Mouse (Mus musculus) layer of hippocampus, adult 2 months (tissue): Measurements from ENCODE around the gene Ttyh2. TPM values are rescaled to one million over a fixed set of nuclear protein-coding genes. Genes with fewer than 3 reads are reported as not detected.

Source experiments
- DNase-seq, 2 experiments: peaks; one replicate each; pipeline ENCODE4 v3.0.0; 2022; ENCODE audit warnings: low spot score in 2 of 2
- H3K27ac ChIP-seq: fragments of 200-600 bp; 2 replicates; pipeline ENCODE4 v1.8.1; 2022
- H3K4me3 ChIP-seq: fragments of 200-600 bp; 2 replicates; pipeline ENCODE4 v1.8.1; 2022; ENCODE audit warnings: mild to moderate bottlenecking
- CTCF ChIP-seq: fragments of 200-600 bp; conservative IDR thresholded peaks from 2 replicates; pipeline ENCODE4 v1.8.1; 2022; ENCODE audit warnings: antibody characterized with exemption, mild to moderate bottlenecking, moderate library complexity
- total RNA-seq, 2 experiments: library from RNA; stranded (reverse); gene quantifications; 2 replicates each; pipeline ENCODE4 v1.2.3; 2021

Ttyh2 gene
- total RNA-seq, 2 experiments from 2014 or later: 24.4 to 27.8 TPM

DNA sequence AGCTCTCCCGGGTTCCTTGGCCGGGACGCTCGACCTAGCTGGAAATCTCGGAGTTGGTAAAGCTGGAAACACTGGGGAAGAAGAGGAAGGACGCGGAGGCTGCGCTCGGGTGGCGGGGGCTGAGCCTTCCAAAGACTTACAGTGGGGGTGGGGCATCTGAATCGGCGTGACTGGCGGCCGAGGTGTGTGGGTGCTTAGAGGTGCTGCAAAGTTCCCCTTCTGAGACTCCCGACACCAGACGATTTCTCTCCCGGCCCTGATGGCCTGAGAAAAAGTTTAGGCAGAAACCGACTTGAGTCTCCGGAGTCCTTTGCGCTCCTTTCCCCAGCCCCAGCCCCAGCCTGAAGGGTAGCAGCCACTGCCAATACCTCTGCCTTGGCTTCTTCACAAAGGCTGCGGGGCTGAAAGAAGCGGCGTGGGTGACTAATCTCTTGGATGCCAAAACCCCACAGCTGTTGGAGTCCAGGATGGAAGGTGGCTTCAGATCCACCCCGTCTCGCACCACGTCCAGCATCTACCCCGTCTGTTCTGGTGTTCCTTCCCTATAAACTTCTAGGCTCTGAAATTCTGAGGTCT is 683 bp downstream of the Ttyh2 start:
- Histone ChIP-seq H3K4me3 (peak overlapping the region; percentile 74), H3K27ac (peak overlapping the region; percentile 88)
- no peak for DNase-seq
- TF ChIP-seq CTCF: no peak

DNA sequence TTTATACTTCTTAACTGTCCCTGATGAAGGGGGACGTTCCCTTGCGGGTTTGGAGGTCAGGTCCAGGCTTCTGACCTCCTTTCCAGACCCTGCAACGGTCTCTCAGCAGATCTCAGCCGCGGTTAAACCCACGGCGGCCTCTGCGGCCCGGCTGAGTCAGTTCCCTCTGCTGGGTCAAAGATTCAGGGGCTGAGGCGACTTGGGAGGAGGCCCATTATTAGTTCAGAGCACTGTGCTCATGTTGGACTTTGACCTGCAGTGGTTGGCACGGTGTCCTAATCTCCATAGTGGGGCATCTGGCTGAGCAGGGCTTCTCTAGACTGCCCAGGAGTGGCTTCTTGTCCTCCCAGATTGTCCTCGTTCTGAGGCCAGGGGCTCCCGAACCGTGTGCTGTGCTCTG is 1.2 kb downstream of the Ttyh2 start:
- peak overlapping the region; percentile 88 for H3K27ac ChIP-seq

DNA sequence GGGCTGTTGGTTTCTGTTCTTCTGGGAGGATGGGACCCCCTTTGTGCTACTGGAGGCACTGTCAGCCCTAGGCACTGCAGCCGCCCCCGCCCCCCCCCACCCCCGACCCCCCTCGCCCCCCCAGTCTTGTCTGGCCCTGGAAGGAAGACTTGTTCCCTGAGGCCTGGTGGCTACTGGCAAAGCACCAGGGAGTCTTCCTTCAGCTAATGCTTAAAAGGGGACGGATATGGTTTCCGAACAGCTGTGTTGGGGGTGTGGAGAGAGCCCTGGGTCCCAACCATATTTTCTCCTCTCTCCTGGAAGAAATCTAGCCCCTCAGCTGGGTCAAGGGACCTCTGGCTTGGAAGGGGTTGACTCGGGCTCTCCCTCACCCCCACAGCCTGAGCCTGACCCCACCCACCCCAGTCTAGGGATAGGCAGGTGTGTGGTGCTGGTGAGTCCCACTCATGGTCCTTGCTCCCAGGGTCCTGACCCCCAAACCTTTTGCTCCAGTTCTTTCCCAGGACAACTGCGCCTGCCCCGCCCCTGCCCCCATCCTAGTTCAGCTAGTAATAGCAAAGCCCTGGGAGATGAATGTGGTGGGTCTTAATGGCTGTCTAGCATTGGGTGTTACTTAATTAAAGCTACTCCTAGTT is 1.8 kb downstream of the Ttyh2 start:
- peak overlapping the region; percentile 88 for H3K27ac ChIP-seq
- peak overlapping the region; percentile 74 for H3K4me3 ChIP-seq
- no peak for TF ChIP-seq CTCF
- no peak for DNase-seq

More for the DNA sequence above, 1.2 kb downstream of the Ttyh2 start:
- no peak for TF ChIP-seq CTCF
- peak overlapping the region; percentile 74 for H3K4me3 ChIP-seq
- no peak for DNase-seq

DNA sequence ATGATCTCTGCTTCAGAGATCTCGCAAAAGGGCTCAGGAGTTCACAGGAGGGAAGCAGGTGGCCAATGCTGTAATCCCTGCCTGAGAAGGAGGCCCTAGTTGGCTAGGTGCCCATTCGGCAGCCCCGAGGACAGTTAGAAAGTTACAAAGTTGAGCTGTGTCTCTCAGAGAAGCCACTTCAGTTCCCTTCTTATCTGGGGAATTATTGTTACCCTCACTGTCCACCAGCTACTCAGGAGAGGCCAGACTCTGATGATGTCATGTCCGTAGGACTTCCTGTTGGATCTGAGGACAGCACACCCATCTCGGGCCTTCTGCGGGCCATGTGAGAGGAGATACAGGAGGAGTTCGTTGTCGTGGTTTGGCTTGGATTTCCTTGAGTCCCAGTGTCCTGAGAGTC is 4.4 kb downstream of the Ttyh2 start:
- DNase-seq: no peak
- Histone ChIP-seq H3K27ac (peak overlapping the region; percentile 6; the same call in 1 of the 2 replicates), H3K4me3 (no peak overlapping the region)
- TF ChIP-seq CTCF: no peak

DNA sequence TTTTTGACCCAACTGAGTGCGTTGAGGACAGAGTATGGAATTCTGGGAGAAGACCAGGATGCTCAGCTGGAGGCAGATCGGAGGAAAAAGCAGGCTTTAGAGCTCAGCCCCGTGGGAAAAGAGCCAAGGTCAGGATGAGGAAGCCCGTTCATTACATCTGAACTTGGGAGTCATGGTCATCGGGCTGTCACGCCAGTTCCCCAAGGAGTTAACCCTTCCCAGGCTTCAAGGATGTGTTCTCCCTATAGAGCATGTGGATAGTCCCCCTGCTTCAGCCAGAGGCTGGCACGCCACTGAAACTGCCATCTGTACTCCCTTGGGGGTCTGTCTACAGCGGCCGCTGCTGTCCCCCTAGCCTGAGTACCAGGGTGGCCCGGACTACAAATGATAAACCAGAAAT is 5.1 kb downstream of the Ttyh2 start:
- no peak for DNase-seq
- Histone ChIP-seq H3K4me3 (no peak overlapping the region), H3K27ac (peak overlapping the region; percentile 6; the same call in 1 of the 2 replicates)
- TF ChIP-seq CTCF: no peak

DNA sequence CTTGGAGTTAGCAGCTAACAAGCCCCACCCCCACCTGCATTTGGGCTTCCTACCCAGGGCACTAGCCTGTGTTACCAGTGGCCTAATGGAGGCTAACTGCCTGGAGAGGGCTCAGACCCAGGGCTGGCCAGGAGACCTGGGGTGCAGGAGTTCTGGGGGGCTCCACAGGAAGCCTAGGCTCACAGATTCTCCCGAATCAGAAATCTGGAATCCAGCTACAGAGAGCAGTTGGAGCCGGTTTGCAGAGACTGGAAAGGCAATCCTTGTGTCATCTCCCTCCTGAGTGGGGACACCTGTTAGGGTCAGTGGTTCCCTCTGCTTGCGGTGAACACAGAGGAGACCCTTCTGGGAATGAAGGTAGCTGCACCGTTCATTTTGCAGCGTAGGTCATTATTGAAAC is 5.8 kb downstream of the Ttyh2 start:
- no peak for DNase-seq
- Histone ChIP-seq H3K27ac (no peak overlapping the region), H3K4me3 (no peak overlapping the region)
- no peak for TF ChIP-seq CTCF

DNA sequence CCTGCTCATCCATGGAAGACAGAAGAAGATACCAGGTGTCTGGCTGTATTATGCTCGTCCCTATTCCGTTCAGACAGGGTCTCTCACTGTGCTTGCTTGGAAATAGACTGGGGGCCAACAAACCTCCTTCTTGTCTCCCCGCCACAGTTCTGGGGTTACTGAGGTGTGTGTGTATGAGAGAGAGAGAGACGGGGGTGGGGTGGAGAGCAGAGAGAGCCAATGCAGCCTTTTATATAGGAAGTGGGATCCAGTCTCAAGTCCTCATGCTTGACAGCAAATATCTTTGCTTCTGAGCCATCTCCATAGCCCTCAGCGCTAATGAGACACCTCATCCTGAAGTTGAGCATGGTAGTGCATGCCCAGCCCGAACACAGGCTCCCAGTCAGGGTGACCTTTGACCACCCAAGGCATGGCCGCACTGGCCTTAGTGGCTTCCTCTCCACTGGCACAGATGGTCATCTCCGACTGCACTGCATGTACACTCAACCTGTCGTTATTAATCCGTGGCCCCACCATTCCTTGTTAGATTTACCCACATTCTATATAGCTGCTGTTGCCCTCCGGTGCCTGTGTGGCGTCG is 7.2 kb downstream of the Ttyh2 start:
- no peak for TF ChIP-seq CTCF
- no peak for DNase-seq

DNA sequence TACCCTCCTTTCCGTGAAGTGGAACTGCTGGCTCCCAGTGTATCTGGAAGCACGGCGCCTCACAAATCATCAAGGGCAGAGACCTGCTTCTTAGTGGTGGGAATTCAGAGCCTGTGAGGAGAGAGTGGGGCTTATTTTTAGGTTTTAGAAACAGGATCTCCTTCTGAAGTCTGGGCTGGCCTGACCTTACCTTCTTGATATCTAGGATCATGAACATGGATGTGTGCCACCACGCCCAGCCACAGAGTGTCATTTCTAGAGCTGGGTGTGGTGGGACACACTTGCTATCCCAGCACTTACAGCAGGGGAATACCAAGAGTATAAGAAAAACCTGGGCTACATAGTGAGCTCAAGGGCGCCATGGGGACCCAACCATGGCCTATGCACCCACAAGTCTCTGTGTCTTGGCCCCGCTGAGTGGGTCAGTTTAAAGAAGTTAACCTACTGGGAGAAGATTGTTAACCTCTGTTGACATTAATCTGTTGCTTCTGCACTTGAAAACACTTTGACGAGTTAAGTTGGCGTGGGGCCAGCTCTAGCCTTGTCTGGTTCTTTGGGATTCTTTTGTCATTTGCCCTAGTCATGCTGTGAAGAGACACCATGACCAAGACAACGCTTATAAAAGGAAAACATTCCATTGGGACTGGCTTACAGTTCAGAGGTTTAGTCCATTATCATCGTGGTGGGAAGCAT is 7.9 kb downstream of the Ttyh2 start:
- Histone ChIP-seq H3K4me3 (no peak overlapping the region), H3K27ac (no peak overlapping the region)
- DNase-seq: no peak
- no peak for TF ChIP-seq CTCF

More for the DNA sequence above, 7.2 kb downstream of the Ttyh2 start:
- Histone ChIP-seq H3K4me3 (no peak overlapping the region), H3K27ac (no peak overlapping the region)

DNA sequence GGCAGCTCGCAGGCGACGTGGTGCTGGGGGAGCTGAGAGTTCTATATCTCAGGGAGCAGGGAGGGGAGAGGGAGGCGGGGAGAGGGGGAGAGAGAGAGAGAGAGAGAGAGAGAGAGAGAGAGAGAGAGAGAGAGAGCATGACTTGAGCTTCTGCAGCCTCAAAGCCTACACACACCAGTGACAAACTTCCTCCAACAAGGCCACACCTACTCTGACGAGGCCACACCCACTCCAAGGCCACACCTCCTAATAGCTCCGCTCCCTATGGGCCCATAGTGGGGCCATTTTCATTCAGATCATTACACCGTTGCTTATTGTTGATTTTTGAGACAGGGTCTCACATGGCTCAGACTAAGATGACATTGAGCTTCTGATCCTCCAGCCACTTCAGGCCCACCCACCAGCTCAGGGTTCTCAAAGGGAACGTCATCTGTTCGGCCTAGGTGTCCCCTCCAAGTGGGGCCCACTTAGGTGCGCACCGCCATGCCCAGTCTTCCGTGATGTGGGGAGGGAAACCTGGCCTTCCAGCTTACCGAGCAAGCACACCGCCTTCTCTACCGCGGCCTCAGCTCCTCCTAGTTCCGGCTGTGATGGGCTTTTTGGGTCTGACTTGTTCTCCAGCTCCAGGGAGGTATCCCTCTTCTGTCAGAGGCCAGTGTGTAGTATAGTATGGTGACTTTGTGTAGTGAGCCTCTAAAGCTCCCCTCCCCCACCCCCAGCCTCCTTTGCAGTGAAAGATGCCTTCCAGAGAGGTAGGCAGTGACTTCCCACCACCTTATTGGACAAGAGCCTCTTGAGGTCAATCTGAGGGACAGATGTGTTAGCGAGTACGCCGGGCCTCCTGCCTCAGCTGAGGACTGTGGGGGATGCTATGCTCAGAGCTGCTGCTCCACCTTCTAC is 8.7 kb downstream of the Ttyh2 start:
- no peak for TF ChIP-seq CTCF
- no peak for DNase-seq
- no peak overlapping the region for H3K4me3 ChIP-seq
- no peak overlapping the region for H3K27ac ChIP-seq

DNA sequence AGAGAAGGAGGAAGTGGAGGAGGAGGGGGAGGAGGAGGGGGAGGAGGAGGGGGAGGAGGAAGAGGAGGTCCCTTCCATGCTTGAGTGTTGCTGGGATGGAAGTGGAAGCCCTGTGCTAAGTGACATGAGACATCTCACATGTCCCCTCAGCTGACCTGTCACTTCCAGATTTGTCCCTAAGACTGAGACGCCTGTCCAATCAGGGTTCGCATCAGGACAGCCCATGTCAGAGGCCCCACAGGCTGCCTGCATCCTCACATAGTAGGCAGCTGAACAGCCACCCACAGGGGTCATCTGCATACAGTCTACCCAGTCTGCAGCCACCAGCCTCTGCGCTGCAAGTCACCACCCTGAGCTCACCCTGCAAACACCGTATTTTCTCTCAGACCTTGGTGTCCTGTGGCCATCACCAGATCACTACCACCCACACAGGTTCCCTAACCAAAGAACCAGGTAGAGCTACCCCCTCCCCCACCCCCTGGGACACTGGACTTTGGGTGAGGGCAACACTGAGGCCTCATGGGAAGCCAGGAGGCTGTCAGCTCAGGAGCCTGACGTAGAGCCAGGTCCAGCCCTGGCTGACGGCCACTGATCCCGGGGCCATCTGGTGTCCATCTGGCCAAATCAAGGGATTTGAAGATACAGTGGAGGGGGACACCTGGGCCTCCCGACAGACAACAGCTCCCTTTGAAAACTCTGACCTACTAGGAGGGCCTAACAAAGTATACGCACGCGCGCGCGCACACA is 9.6 kb downstream of the Ttyh2 start:
- DNase-seq: no peak
- Histone ChIP-seq H3K27ac (no peak overlapping the region), H3K4me3 (no peak overlapping the region)
- TF ChIP-seq CTCF: no peak

DNA sequence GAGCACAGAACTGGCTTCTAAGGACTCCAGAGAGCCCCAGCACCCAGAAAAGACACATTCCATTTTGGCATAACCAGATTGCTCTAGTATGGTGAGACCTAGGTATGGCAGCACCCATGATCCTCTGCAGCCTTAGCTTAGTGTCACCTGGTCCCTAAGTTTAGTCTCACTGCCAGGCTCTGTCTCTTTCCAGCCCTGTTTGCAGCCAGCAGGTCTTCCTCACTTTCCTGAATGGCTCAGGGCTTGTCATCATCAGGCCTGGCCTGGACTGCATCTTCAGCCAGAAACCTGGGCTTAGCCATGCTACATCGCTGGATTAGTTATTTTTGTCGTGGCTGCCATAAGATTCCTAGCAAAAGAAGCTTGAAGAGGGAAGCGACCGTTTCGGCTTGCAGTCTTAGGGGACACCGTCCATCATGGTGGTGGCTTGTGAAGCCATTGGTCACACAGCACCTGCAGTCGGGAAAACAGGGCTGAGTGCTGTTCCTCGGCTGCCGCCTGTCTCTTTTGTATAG is 10.4 kb downstream of the Ttyh2 start:
- TF ChIP-seq CTCF: no peak
- DNase-seq: no peak
- Histone ChIP-seq H3K27ac (no peak overlapping the region), H3K4me3 (no peak overlapping the region)
